Mouse (Mus musculus): ENCODE data around the gene Trip13. TPM values are rescaled to one million over a fixed set of nuclear protein-coding genes. Genes with fewer than 3 reads are reported as not detected.

Trip13 gene
- 3.3 TPM for polyA plus RNA-seq (2014; fragmentation: Illumina TruSeq; extraction: RNeasy Lipid Tissue Mini Kit (QIAGEN cat#74804); ENCODE audit: low read depth, low replicate concordance)

GRCm38 (mm10) chr13:73937321-73938176 lies at the start of gene Trip13, which contains the start of gene Brd9:
TSS of gene Trip13 (minus strand) at chr13:73937784.
TSS of gene Brd9 (plus strand) at chr13:73937811.

DNA sequence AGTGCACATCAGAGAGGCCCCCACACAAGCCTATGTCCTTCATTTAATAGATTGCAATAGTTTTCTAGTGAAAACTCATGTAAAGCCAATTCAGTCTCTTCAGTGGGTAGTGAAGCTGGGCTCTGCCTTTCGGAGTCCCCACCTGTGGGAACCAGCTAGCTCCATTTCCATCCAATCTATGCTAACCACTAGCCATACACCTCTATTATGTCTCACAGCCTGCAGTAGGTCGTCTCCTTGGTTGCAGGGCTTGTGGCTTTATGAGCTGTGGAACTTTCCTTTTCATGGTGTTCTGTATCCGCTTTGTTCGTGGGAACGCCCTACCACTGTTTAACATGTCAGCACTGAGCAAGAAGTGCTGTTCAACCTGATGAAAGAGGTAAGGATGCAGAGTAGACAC lies 26.0 kb upstream of the Trip13 start, which contains the start of gene Zdhhc11:
TSS of gene Zdhhc11 (plus strand) at position 301 of the 400 bp plus-strand sequence.

Other genes with a start within 250 kb of the Trip13 start
- gene Slc6a19, start 232.9 kb downstream of the Trip13 start, polyA plus RNA-seq (2014; fragmentation: Illumina TruSeq; extraction: RNeasy Lipid Tissue Mini Kit (QIAGEN cat#74804); ENCODE audit: low read depth, low replicate concordance): not detected
- 5.7 TPM for gene Slc12a7, start 204.7 kb downstream of the Trip13 start, polyA plus RNA-seq (2014; fragmentation: Illumina TruSeq; extraction: RNeasy Lipid Tissue Mini Kit (QIAGEN cat#74804); ENCODE audit: low read depth, low replicate concordance)
- gene Nkd2, start 90.2 kb downstream of the Trip13 start, polyA plus RNA-seq (2014; fragmentation: Illumina TruSeq; extraction: RNeasy Lipid Tissue Mini Kit (QIAGEN cat#74804); ENCODE audit: low read depth, low replicate concordance): 0.70 TPM
- 39.1 TPM for gene Brd9, start within 50 bp of the Trip13 start, polyA plus RNA-seq (2014; fragmentation: Illumina TruSeq; extraction: RNeasy Lipid Tissue Mini Kit (QIAGEN cat#74804); ENCODE audit: low read depth, low replicate concordance)
- not detected for gene Zdhhc11, start 26.1 kb upstream of the Trip13 start, polyA plus RNA-seq (2014; fragmentation: Illumina TruSeq; extraction: RNeasy Lipid Tissue Mini Kit (QIAGEN cat#74804); ENCODE audit: low read depth, low replicate concordance)
- gene Tppp, start 71.6 kb upstream of the Trip13 start, polyA plus RNA-seq (2014; fragmentation: Illumina TruSeq; extraction: RNeasy Lipid Tissue Mini Kit (QIAGEN cat#74804); ENCODE audit: low read depth, low replicate concordance): 13.8 TPM
- gene Cep72, start 124.5 kb upstream of the Trip13 start, polyA plus RNA-seq (2014; fragmentation: Illumina TruSeq; extraction: RNeasy Lipid Tissue Mini Kit (QIAGEN cat#74804); ENCODE audit: low read depth, low replicate concordance): 5.9 TPM
- gene Slc9a3, start 183.7 kb upstream of the Trip13 start, polyA plus RNA-seq (2014; fragmentation: Illumina TruSeq; extraction: RNeasy Lipid Tissue Mini Kit (QIAGEN cat#74804); ENCODE audit: low read depth, low replicate concordance): 0.12 TPM

Data from adrenal gland, adult 10 weeks (tissue).